25 mouse cellular contexts compared by ENCODE assay signal in the genomic region with DNA sequence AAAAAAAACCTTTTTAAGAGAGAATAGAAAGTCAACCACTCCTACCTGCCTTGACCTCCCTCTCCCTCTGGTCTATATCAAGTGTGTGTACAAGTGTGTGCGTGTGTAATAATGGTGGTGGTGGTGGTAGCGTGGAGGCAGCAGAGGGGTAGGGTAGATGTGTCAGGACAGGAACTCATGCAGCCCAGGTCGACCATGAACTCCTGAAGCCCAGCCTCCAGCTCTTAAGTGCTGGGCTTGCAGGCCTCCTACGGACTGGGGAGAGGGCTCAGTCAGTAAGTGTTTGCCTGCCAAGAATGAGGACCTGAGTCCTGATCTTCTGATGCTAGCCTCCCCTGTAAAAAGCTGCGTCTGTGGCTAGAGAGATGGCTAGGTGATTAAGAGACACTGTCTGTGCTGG. TPM values are rescaled to one million over a fixed set of nuclear protein-coding genes. Genes with fewer than 3 reads are reported as not detected.
DNase-seq lines count a peak whose midpoint lies in the region; ATAC-seq and TF ChIP-seq lines count a peak whose summit lies in the region.
"Had no signal": no experiment of that assay in that cellular context is flagged by ENCODE, and none has a peak within 500 bp of the region (broad histone marks: within the 10 kb centered on the region; RNA-seq: fewer than 3 reads in every experiment).

No protein-coding gene starts in this region.

- no peak overlapping the region for H3K9ac ChIP-seq in forebrain, embryonic 12.5 days
- no peak overlapping the region for H3K9ac ChIP-seq in midbrain, embryonic 13.5 days (replicated peaks)
- H3K9ac ChIP-seq: forebrain, embryonic 15.5 days; heart, embryonic 13.5 days; hindbrain, embryonic 12.5 days had no signal

- no peaks in the 10 kb centered on the region for H3K36me3 ChIP-seq in forebrain, embryonic 10.5 days (replicated peaks)
- H3K36me3 ChIP-seq in forebrain, embryonic 12.5 days (replicated peaks), result no peaks in the 10 kb centered on the region
- H3K36me3 ChIP-seq in midbrain, embryonic 10.5 days, result no peaks in the 10 kb centered on the region
- no peaks in the 10 kb centered on the region for H3K36me3 ChIP-seq in midbrain, embryonic 13.5 days
- 0 out of 2 replicates have a peak, but pooled peaks cover 2% of the 10 kb centered on the region for H3K36me3 ChIP-seq in small intestine, adult 2 months (ENCODE audit: control insufficient read depth, insufficient read depth, low read length)
- H3K36me3 ChIP-seq: forebrain, embryonic 15.5 days; G1E; heart, embryonic 10.5 days; heart, embryonic 13.5 days; hindbrain, embryonic 12.5 days had no signal

- TF ChIP-seq POLR2A in small intestine, adult 2 months (IDR thresholded peaks at IDR 0.05; ENCODE audit: low read depth, low read length), result no peak

- no peak overlapping the region for H3K4me3 ChIP-seq in forebrain, embryonic 10.5 days
- H3K4me3 ChIP-seq in forebrain, embryonic 12.5 days (replicated peaks), result no peak overlapping the region
- no peak overlapping the region for H3K4me3 ChIP-seq in midbrain, embryonic 10.5 days
- H3K4me3 ChIP-seq in midbrain, embryonic 13.5 days (replicated peaks), result no peak overlapping the region
- H3K4me3 ChIP-seq in small intestine, adult 2 months (ENCODE audit: low read depth, low read length), result no peak overlapping the region
- H3K4me3 ChIP-seq: forebrain, embryonic 15.5 days; heart, adult 2 months; heart, embryonic 10.5 days; heart, embryonic 13.5 days; hindbrain, embryonic 12.5 days had no signal

- H3K9me3 ChIP-seq in forebrain, embryonic 10.5 days, result no peaks in the 10 kb centered on the region
- H3K9me3 ChIP-seq in forebrain, embryonic 12.5 days, result no peaks in the 10 kb centered on the region
- no peaks in the 10 kb centered on the region for H3K9me3 ChIP-seq in midbrain, embryonic 10.5 days (replicated peaks)
- no peaks in the 10 kb centered on the region for H3K9me3 ChIP-seq in midbrain, embryonic 13.5 days
- H3K9me3 ChIP-seq: forebrain, embryonic 15.5 days; G1E; heart, embryonic 10.5 days; heart, embryonic 13.5 days; hindbrain, embryonic 12.5 days had no signal

- H3K27me3 ChIP-seq in forebrain, embryonic 10.5 days (ENCODE audit: poor library complexity, severe bottlenecking), result no peaks in the 10 kb centered on the region
- H3K27me3 ChIP-seq in forebrain, embryonic 12.5 days, result no peaks in the 10 kb centered on the region
- H3K27me3 ChIP-seq in midbrain, embryonic 10.5 days (ENCODE audit: low read depth, poor library complexity, severe bottlenecking), result no peaks in the 10 kb centered on the region
- no peaks in the 10 kb centered on the region for H3K27me3 ChIP-seq in midbrain, embryonic 13.5 days
- H3K27me3 ChIP-seq in small intestine, adult 2 months (ENCODE audit: control insufficient read depth, insufficient read depth, low read length), result no peaks in the 10 kb centered on the region
- H3K27me3 ChIP-seq: CH12.LX; forebrain, embryonic 15.5 days; heart, embryonic 13.5 days; hindbrain, embryonic 12.5 days; Patski had no signal

- no peak for ATAC-seq in forebrain, embryonic 12.5 days (ENCODE audit: low FRiP score)
- no peak for ATAC-seq in midbrain, embryonic 13.5 days
- ATAC-seq: forebrain, embryonic 15.5 days; hindbrain, embryonic 16.5 days; inflammation-experienced regulatory T-cells, adult 6 months; Patski had no signal

- H3K27ac ChIP-seq in forebrain, embryonic 10.5 days, result 0 out of 2 replicates have a peak overlapping the region, but pooled peaks have one; percentile 20
- H3K27ac ChIP-seq in forebrain, embryonic 12.5 days, result no peak overlapping the region
- peak overlapping the region; percentile 81; the same call in 1 of the 2 replicates for H3K27ac ChIP-seq in midbrain, embryonic 10.5 days (replicated peaks)
- no peak overlapping the region for H3K27ac ChIP-seq in midbrain, embryonic 13.5 days
- peak overlapping the region; percentile 99 for H3K27ac ChIP-seq in small intestine, adult 2 months (ENCODE audit: insufficient read depth, low read depth, low read length)
- H3K27ac ChIP-seq: forebrain, embryonic 15.5 days; hindbrain, embryonic 12.5 days had no signal

- TF ChIP-seq CTCF in small intestine, adult 2 months (IDR thresholded peaks at IDR 0.05; ENCODE audit: extremely low read depth, insufficient read length, insufficient replicate concordance, low read depth, low read length), result no peak

- DNase-seq in forebrain, embryonic 10.5 days (ENCODE audit: extremely low spot score, low spot score), result no peak
- DNase-seq in midbrain, embryonic 10.5 days (ENCODE audit: low spot score), result no peak
- no peak for DNase-seq in testis, postnatal 14 days (ENCODE audit: low spot score)
- DNase-seq: adrenal gland, postnatal 25 days; B cell, adult 2 months; cerebellum, adult 11-12 months; cerebellum, adult 8-10 months; cerebellum, postnatal 10 days; cerebellum, postnatal 36 days; embryo, embryonic 11 days; gastrocnemius, postnatal 25 days; heart, adult 2 months; kidney, adult 18-20 months had no signal

- no peak overlapping the region for H3K4me2 ChIP-seq in forebrain, embryonic 12.5 days
- H3K4me2 ChIP-seq in midbrain, embryonic 13.5 days (replicated peaks), result no peak overlapping the region
- H3K4me2 ChIP-seq: forebrain, embryonic 15.5 days; hindbrain, embryonic 12.5 days had no signal

- peaks cover 32% of the 10 kb centered on the region for H3K4me1 ChIP-seq in forebrain, embryonic 10.5 days
- H3K4me1 ChIP-seq in forebrain, embryonic 12.5 days, result peaks cover 6% of the 10 kb centered on the region
- peaks cover 37% of the 10 kb centered on the region for H3K4me1 ChIP-seq in midbrain, embryonic 10.5 days
- H3K4me1 ChIP-seq in midbrain, embryonic 13.5 days (replicated peaks), result 0 out of 2 replicates have a peak, but pooled peaks cover 4% of the 10 kb centered on the region
- peaks cover 31% of the 10 kb centered on the region for H3K4me1 ChIP-seq in small intestine, adult 2 months (ENCODE audit: control insufficient read depth, insufficient read depth, insufficient read length, low read length)
- H3K4me1 ChIP-seq: forebrain, embryonic 15.5 days had no signal

- 84% methylated on average over 5 of the region's 5 CpGs for WGBS in forebrain, embryonic 10.5 days
- WGBS in forebrain, embryonic 12.5 days, result 83% methylated on average over 5 of the region's 5 CpGs
- 85% methylated on average over 5 of the region's 5 CpGs for WGBS in midbrain, embryonic 10.5 days
- WGBS in midbrain, embryonic 13.5 days, result 84% methylated on average over 5 of the region's 5 CpGs
- 80% methylated on average over 5 of the region's 5 CpGs for WGBS in small intestine, adult 2 months

RNA-seq across cellular contexts. Expression of a gene that starts 1.3 kb away (rescaled TPM):
- polyA plus RNA-seq in forebrain, embryonic 10.5 days (2016; fragmentation: Nextera tagmentation; extraction: Ambion mirVana), result 5.5 and 5.9 TPM in 2 replicates
- 8.3 and 9.6 TPM in 2 replicates for polyA plus RNA-seq in forebrain, embryonic 12.5 days (2016; fragmentation: Nextera tagmentation; extraction: Ambion mirVana)
- 12.0 and 15.3 TPM in 2 replicates for polyA plus RNA-seq in midbrain, embryonic 10.5 days (2016; fragmentation: Nextera tagmentation; extraction: Ambion mirVana)
- polyA plus RNA-seq in midbrain, embryonic 13.5 days (2015; fragmentation: Nextera tagmentation; extraction: Ambion mirVana), result 17.6 and 18.4 TPM in 2 replicates
- 47.9 and 78.3 TPM in 2 replicates for polyA plus RNA-seq in small intestine, adult 2 months (2012; rRNA removed)
- polyA plus RNA-seq: G1E had no signal

RNA-seq across cellular contexts. Expression of a gene that starts 12.9 kb away (rescaled TPM):
- 101 and 113 TPM in 2 replicates for polyA plus RNA-seq in forebrain, embryonic 10.5 days (2016; fragmentation: Nextera tagmentation; extraction: Ambion mirVana)
- 80.5 and 101 TPM in 2 replicates for polyA plus RNA-seq in forebrain, embryonic 12.5 days (2016; fragmentation: Nextera tagmentation; extraction: Ambion mirVana)
- 122 and 128 TPM in 2 replicates for polyA plus RNA-seq in midbrain, embryonic 10.5 days (2016; fragmentation: Nextera tagmentation; extraction: Ambion mirVana)
- polyA plus RNA-seq in midbrain, embryonic 13.5 days (2015; fragmentation: Nextera tagmentation; extraction: Ambion mirVana), result 57.7 and 69.8 TPM in 2 replicates
- polyA plus RNA-seq in small intestine, adult 2 months (2012; rRNA removed), result 40.0 and 49.9 TPM in 2 replicates

RNA-seq across cellular contexts. Expression of a gene that starts 19.3 kb away (rescaled TPM):
- 1,843 and 1,853 TPM in 2 replicates for polyA plus RNA-seq in forebrain, embryonic 10.5 days (2016; fragmentation: Nextera tagmentation; extraction: Ambion mirVana)
- polyA plus RNA-seq in forebrain, embryonic 12.5 days (2016; fragmentation: Nextera tagmentation; extraction: Ambion mirVana), result 1,226 and 1,285 TPM in 2 replicates
- 1,493 and 1,787 TPM in 2 replicates for polyA plus RNA-seq in midbrain, embryonic 10.5 days (2016; fragmentation: Nextera tagmentation; extraction: Ambion mirVana)
- 1,074 TPM in 2 replicates for polyA plus RNA-seq in midbrain, embryonic 13.5 days (2015; fragmentation: Nextera tagmentation; extraction: Ambion mirVana)
- polyA plus RNA-seq in small intestine, adult 2 months (2012; rRNA removed), result 159 and 207 TPM in 2 replicates

RNA-seq across cellular contexts. Expression of a gene that starts 23.6 kb away (rescaled TPM):
- polyA plus RNA-seq in forebrain, embryonic 10.5 days (2016; fragmentation: Nextera tagmentation; extraction: Ambion mirVana), result 1,219 and 1,234 TPM in 2 replicates
- polyA plus RNA-seq in forebrain, embryonic 12.5 days (2016; fragmentation: Nextera tagmentation; extraction: Ambion mirVana), result 1,106 and 1,135 TPM in 2 replicates
- 1,083 and 1,243 TPM in 2 replicates for polyA plus RNA-seq in midbrain, embryonic 10.5 days (2016; fragmentation: Nextera tagmentation; extraction: Ambion mirVana)
- polyA plus RNA-seq in midbrain, embryonic 13.5 days (2015; fragmentation: Nextera tagmentation; extraction: Ambion mirVana), result 838 and 877 TPM in 2 replicates
- 1,193 and 1,266 TPM in 2 replicates for polyA plus RNA-seq in small intestine, adult 2 months (2012; rRNA removed)

RNA-seq across cellular contexts. Expression of a gene that starts 31.1 kb away (rescaled TPM):
- polyA plus RNA-seq in forebrain, embryonic 10.5 days (2016; fragmentation: Nextera tagmentation; extraction: Ambion mirVana), result 0.11 and 0.27 TPM in 2 replicates
- polyA plus RNA-seq in forebrain, embryonic 12.5 days (2016; fragmentation: Nextera tagmentation; extraction: Ambion mirVana), result 0.27 TPM in 1 of 2 replicates, not detected in the other
- 0.11 and 0.19 TPM in 2 replicates for polyA plus RNA-seq in midbrain, embryonic 10.5 days (2016; fragmentation: Nextera tagmentation; extraction: Ambion mirVana)
- polyA plus RNA-seq in midbrain, embryonic 13.5 days (2015; fragmentation: Nextera tagmentation; extraction: Ambion mirVana), result 0.24 TPM in 1 of 2 replicates, not detected in the other
- polyA plus RNA-seq in small intestine, adult 2 months (2012; rRNA removed), result 1.5 TPM in 1 of 2 replicates, not detected in the other
- polyA plus RNA-seq: forebrain, embryonic 15.5 days; hindbrain, embryonic 12.5 days; Patski had no signal

Comparison
In these comparisons a context has a peak if more than half of its experiments do, and no peak if none do; other contexts are left out.
1. H3K27ac ChIP-seq: peak in forebrain, embryonic 10.5 days (single experiment), midbrain, embryonic 10.5 days (single experiment) and small intestine, adult 2 months (single experiment); none in forebrain, embryonic 12.5 days (single experiment) and midbrain, embryonic 13.5 days (single experiment).